Mouse (Mus musculus) lung, embryonic 16.5 days (tissue): ENCODE measurements at regions not wholly inside any gene's neighbourhood (a gene's known extent, or its start where the extent isn't known, plus 50 kb on each side); places are given as distances from the start of the nearest gene placed in this dataset.

Source experiments
- ATAC-seq: fragments of 200-750 bp; cut with Nextera tagmentation; 2 replicates; pipeline ENCODE4 v1.8.0; 2017; ENCODE audit warnings: low read depth, mild to moderate bottlenecking, moderate library complexity
- H3K27ac ChIP-seq: fragments of 300-500 bp; sonication (generic); 2 replicates; pipeline ENCODE4 v1.5.1; 2014; ENCODE audit warnings: mild to moderate bottlenecking, control low read depth, low read length
- H3K27me3 ChIP-seq: fragments of 300-500 bp; sonication (generic); 2 replicates; pipeline ENCODE4 v1.6.1; 2014; ENCODE audit warnings: low read depth, low read length, mixed read lengths; ENCODE audit not compliant: control insufficient read depth, insufficient read depth
- H3K36me3 ChIP-seq: fragments of 300-500 bp; sonication (generic); 2 replicates; pipeline ENCODE4 v1.6.1; 2014; ENCODE audit warnings: low read length; ENCODE audit not compliant: control insufficient read depth, insufficient read depth
- H3K4me1 ChIP-seq: fragments of 300-500 bp; sonication (generic); replicated peaks from 2 replicates; pipeline ENCODE4 v1.6.1; 2014; ENCODE audit warnings: low read length, mixed read lengths; ENCODE audit not compliant: control insufficient read depth, insufficient read depth
- H3K4me2 ChIP-seq: fragments of 300-500 bp; sonication (generic); 2 replicates; pipeline ENCODE4 v1.6.1; 2014; ENCODE audit warnings: low read depth, low read length, control low read depth
- H3K4me3 ChIP-seq: fragments of 300-500 bp; sonication (generic); 2 replicates; pipeline ENCODE4 v1.5.1; 2014; ENCODE audit warnings: mild to moderate bottlenecking, low read length, control low read depth
- H3K9ac ChIP-seq: fragments of 300-500 bp; sonication (generic); 2 replicates; pipeline ENCODE4 v1.6.1; 2014; ENCODE audit warnings: low read length, control low read depth
- H3K9me3 ChIP-seq: fragments of 300-500 bp; sonication (generic); 2 replicates; pipeline ENCODE4 v1.6.1; 2016; ENCODE audit warnings: low read length; ENCODE audit not compliant: control insufficient read depth
- WGBS: fragments of 180-500 bp; shearing (Covaris S2); extraction: QIAGEN DNeasy Blood & Tissue Kit; methylation state at CpG from one replicate; pipeline ENCODE4 v1.1.7; 2014; 5-methylcytosine and 5-hydroxymethylcytosine counted together

GRCm38 (mm10) chr12:27437661-27438345 lies 95.4 kb upstream of the Sox11 start:
- Histone ChIP-seq H3K9me3 (no peaks in the 10 kb centered on the region), H3K4me1 (no peaks in the 10 kb centered on the region), H3K4me3 (no peak overlapping the region), H3K4me2 (no peak overlapping the region), H3K36me3 (no peaks in the 10 kb centered on the region), H3K27me3 (no peaks in the 10 kb centered on the region), H3K27ac (no peak overlapping the region), H3K9ac (no peak overlapping the region)
- peak; percentile 31; the same call in 1 of the 2 replicates for ATAC-seq
- WGBS = 38% methylated on average over 6 of the region's 6 CpGs

GRCm38 (mm10) chr12:27431338-27431737 lies 89.0 kb upstream of the Sox11 start:
- Histone ChIP-seq H3K4me2 (no peak overlapping the region), H3K4me3 (no peak overlapping the region), H3K9ac (no peak overlapping the region), H3K36me3 (no peaks in the 10 kb centered on the region), H3K27ac (no peak overlapping the region), H3K9me3 (peaks cover 2% of the 10 kb centered on the region; the same call in 1 of the 2 replicates), H3K4me1 (no peaks in the 10 kb centered on the region), H3K27me3 (no peaks in the 10 kb centered on the region)
- WGBS = 66% methylated on average over 2 of the region's 2 CpGs
- no peak for ATAC-seq

- Histone ChIP-seq H3K4me1 (no peaks in the 10 kb centered on the region), H3K27ac (no peak overlapping the region), H3K9me3 (no peaks in the 10 kb centered on the region), H3K4me2 (no peak overlapping the region), H3K27me3 (no peaks in the 10 kb centered on the region), H3K4me3 (no peak overlapping the region), H3K36me3 (no peaks in the 10 kb centered on the region), H3K9ac (no peak overlapping the region)
- 60% methylated on average over 8 of the region's 8 CpGs for WGBS
- ATAC-seq = peak; percentile 70
These were observed 75.1 kb upstream of the Sox11 start for GRCm38 (mm10) chr12:27417387-27418009.

- Histone ChIP-seq H3K4me2 (no peak overlapping the region), H3K9me3 (no peaks in the 10 kb centered on the region), H3K27ac (no peak overlapping the region), H3K4me3 (no peak overlapping the region), H3K36me3 (no peaks in the 10 kb centered on the region), H3K4me1 (no peaks in the 10 kb centered on the region), H3K27me3 (no peaks in the 10 kb centered on the region), H3K9ac (no peak overlapping the region)
- no peak for ATAC-seq
- WGBS = 39% methylated on average over 4 of the region's 4 CpGs
These were observed 68.2 kb upstream of the Sox11 start for GRCm38 (mm10) chr12:27410555-27410954.

GRCm38 (mm10) chr12:27408440-27408839 lies 66.1 kb upstream of the Sox11 start:
- no peak overlapping the region for H3K27ac ChIP-seq
- no peaks in the 10 kb centered on the region for H3K4me1 ChIP-seq
- no peak for ATAC-seq
- no peaks in the 10 kb centered on the region for H3K27me3 ChIP-seq
- H3K4me2 ChIP-seq = no peak overlapping the region
- H3K9me3 ChIP-seq = no peaks in the 10 kb centered on the region
- 76% methylated on average over 4 of the region's 4 CpGs for WGBS
- no peak overlapping the region for H3K4me3 ChIP-seq
- no peaks in the 10 kb centered on the region for H3K36me3 ChIP-seq
- H3K9ac ChIP-seq = no peak overlapping the region

- Histone ChIP-seq H3K9ac (no peak overlapping the region), H3K4me2 (no peak overlapping the region), H3K4me3 (no peak overlapping the region), H3K27ac (peak overlapping the region; percentile 62), H3K27me3 (no peaks in the 10 kb centered on the region), H3K36me3 (no peaks in the 10 kb centered on the region), H3K4me1 (no peaks in the 10 kb centered on the region), H3K9me3 (no peaks in the 10 kb centered on the region)
- ATAC-seq = peak; percentile 54; the same call in 1 of the 2 replicates
- 37% methylated on average over 5 of the region's 5 CpGs for WGBS
These were observed 57.0 kb upstream of the Sox11 start for GRCm38 (mm10) chr12:27399392-27399791.
